Mouse (Mus musculus): ENCODE data around the gene Dab1. TPM values are rescaled to one million over a fixed set of nuclear protein-coding genes. Genes with fewer than 3 reads are reported as not detected.

Gene Dab1
- polyA plus RNA-seq, 1 experiment = 35.8 TPM

- WGBS = 95% methylated on average over 10 of the region's 10 CpGs
- Histone ChIP-seq H3K4me3 (replicated peaks; ENCODE audit: insufficient read depth, low read depth, low read length) (no peak overlapping the region), H3K27ac (ENCODE audit: insufficient read depth, low read length) (no peak overlapping the region), H3K27me3 (ENCODE audit: control insufficient read depth, insufficient read depth, low read length) (no peaks in the 10 kb centered on the region), H3K4me1 (ENCODE audit: control insufficient read depth, insufficient read depth, low read length) (no peaks in the 10 kb centered on the region)
- TF ChIP-seq POLR2A (IDR thresholded peaks at IDR 0.05; ENCODE audit: borderline replicate concordance, insufficient read depth, low read length) = no peak
- TF ChIP-seq CTCF (IDR thresholded peaks at IDR 0.05; ENCODE audit: borderline replicate concordance, insufficient read depth, low read depth, low read length) = no peak
- no peak for DNase-seq
Observed at GRCm38 (mm10) chr4:104666831-104667551, 1047.8 kb downstream of the Dab1 start.

- H3K4me3 ChIP-seq (replicated peaks; ENCODE audit: insufficient read depth, low read depth, low read length) = no peak overlapping the region
- H3K27me3 ChIP-seq (ENCODE audit: control insufficient read depth, insufficient read depth, low read length) = no peaks in the 10 kb centered on the region
- H3K4me1 ChIP-seq (ENCODE audit: control insufficient read depth, insufficient read depth, low read length) = no peaks in the 10 kb centered on the region
- no peak overlapping the region for H3K27ac ChIP-seq (ENCODE audit: insufficient read depth, low read length)
- 85% methylated on average over 6 of the region's 6 CpGs for WGBS
- TF ChIP-seq POLR2A (IDR thresholded peaks at IDR 0.05; ENCODE audit: borderline replicate concordance, insufficient read depth, low read length) = no peak
- no peak for TF ChIP-seq CTCF (IDR thresholded peaks at IDR 0.05; ENCODE audit: borderline replicate concordance, insufficient read depth, low read depth, low read length)
- DNase-seq = no peak
Observed at GRCm38 (mm10) chr4:104668061-104668460, 1048.9 kb downstream of the Dab1 start.

- Histone ChIP-seq H3K27ac (ENCODE audit: insufficient read depth, low read length) (no peak overlapping the region), H3K4me3 (replicated peaks; ENCODE audit: insufficient read depth, low read depth, low read length) (no peak overlapping the region), H3K4me1 (ENCODE audit: control insufficient read depth, insufficient read depth, low read length) (0 out of 2 replicates have a peak, but pooled peaks cover 2% of the 10 kb centered on the region), H3K27me3 (ENCODE audit: control insufficient read depth, insufficient read depth, low read length) (no peaks in the 10 kb centered on the region)
- TF ChIP-seq CTCF (IDR thresholded peaks at IDR 0.05; ENCODE audit: borderline replicate concordance, insufficient read depth, low read depth, low read length) = no peak
- TF ChIP-seq POLR2A (IDR thresholded peaks at IDR 0.05; ENCODE audit: borderline replicate concordance, insufficient read depth, low read length) = no peak
- no peak for DNase-seq
- WGBS = 94% methylated on average over 3 of the region's 3 CpGs
Observed at GRCm38 (mm10) chr4:104669406-104669805, 1050.2 kb downstream of the Dab1 start.

- DNase-seq = peak in 1 of 2 experiments; percentile 33
- Histone ChIP-seq H3K27ac (ENCODE audit: insufficient read depth, low read length) (no peak overlapping the region), H3K27me3 (ENCODE audit: control insufficient read depth, insufficient read depth, low read length) (no peaks in the 10 kb centered on the region), H3K4me1 (ENCODE audit: control insufficient read depth, insufficient read depth, low read length) (0 out of 2 replicates have a peak, but pooled peaks cover 5% of the 10 kb centered on the region), H3K4me3 (replicated peaks; ENCODE audit: insufficient read depth, low read depth, low read length) (no peak overlapping the region)
- TF ChIP-seq POLR2A (IDR thresholded peaks at IDR 0.05; ENCODE audit: borderline replicate concordance, insufficient read depth, low read length) (no peak), CTCF (IDR thresholded peaks at IDR 0.05; ENCODE audit: borderline replicate concordance, insufficient read depth, low read depth, low read length) (no peak)
Observed at GRCm38 (mm10) chr4:104670741-104671140, 1051.6 kb downstream of the Dab1 start.

GRCm38 (mm10) chr4:104673317-104673716 is 1054.2 kb downstream of the Dab1 start:
- Histone ChIP-seq H3K27me3 (ENCODE audit: control insufficient read depth, insufficient read depth, low read length) (no peaks in the 10 kb centered on the region), H3K27ac (ENCODE audit: insufficient read depth, low read length) (no peak overlapping the region), H3K4me1 (ENCODE audit: control insufficient read depth, insufficient read depth, low read length) (0 out of 2 replicates have a peak, but pooled peaks cover 5% of the 10 kb centered on the region), H3K4me3 (replicated peaks; ENCODE audit: insufficient read depth, low read depth, low read length) (no peak overlapping the region)
- no peak for DNase-seq
- TF ChIP-seq POLR2A (IDR thresholded peaks at IDR 0.05; ENCODE audit: borderline replicate concordance, insufficient read depth, low read length) (no peak), CTCF (IDR thresholded peaks at IDR 0.05; ENCODE audit: borderline replicate concordance, insufficient read depth, low read depth, low read length) (no peak)
- 53% methylated on average over 3 of the region's 3 CpGs for WGBS

- DNase-seq = no peak
- H3K27me3 ChIP-seq (ENCODE audit: control insufficient read depth, insufficient read depth, low read length) = no peaks in the 10 kb centered on the region
- 85% methylated on average over 5 of the region's 5 CpGs for WGBS
- H3K4me3 ChIP-seq (replicated peaks; ENCODE audit: insufficient read depth, low read depth, low read length) = no peak overlapping the region
- TF ChIP-seq POLR2A (IDR thresholded peaks at IDR 0.05; ENCODE audit: borderline replicate concordance, insufficient read depth, low read length) (no peak), CTCF (IDR thresholded peaks at IDR 0.05; ENCODE audit: borderline replicate concordance, insufficient read depth, low read depth, low read length) (no peak)
- H3K27ac ChIP-seq (ENCODE audit: insufficient read depth, low read length) = no peak overlapping the region
- H3K4me1 ChIP-seq (ENCODE audit: control insufficient read depth, insufficient read depth, low read length) = 0 out of 2 replicates have a peak, but pooled peaks cover 5% of the 10 kb centered on the region
Observed at GRCm38 (mm10) chr4:104674706-104675105, 1055.5 kb downstream of the Dab1 start.

- 81% methylated on average over 7 of the region's 7 CpGs for WGBS
- H3K27me3 ChIP-seq (ENCODE audit: control insufficient read depth, insufficient read depth, low read length) = no peaks in the 10 kb centered on the region
- H3K4me1 ChIP-seq (ENCODE audit: control insufficient read depth, insufficient read depth, low read length) = 0 out of 2 replicates have a peak, but pooled peaks cover 4% of the 10 kb centered on the region
- H3K4me3 ChIP-seq (replicated peaks; ENCODE audit: insufficient read depth, low read depth, low read length) = no peak overlapping the region
- H3K27ac ChIP-seq (ENCODE audit: insufficient read depth, low read length) = no peak overlapping the region
- no peak for DNase-seq
- TF ChIP-seq CTCF (IDR thresholded peaks at IDR 0.05; ENCODE audit: borderline replicate concordance, insufficient read depth, low read depth, low read length) (no peak), POLR2A (IDR thresholded peaks at IDR 0.05; ENCODE audit: borderline replicate concordance, insufficient read depth, low read length) (no peak)
Observed at GRCm38 (mm10) chr4:104678234-104678633, 1059.1 kb downstream of the Dab1 start.

- WGBS = 93% methylated on average over 4 of the region's 4 CpGs
- TF ChIP-seq CTCF (IDR thresholded peaks at IDR 0.05; ENCODE audit: borderline replicate concordance, insufficient read depth, low read depth, low read length) (no peak), POLR2A (IDR thresholded peaks at IDR 0.05; ENCODE audit: borderline replicate concordance, insufficient read depth, low read length) (no peak)
- no peaks in the 10 kb centered on the region for H3K4me1 ChIP-seq (ENCODE audit: control insufficient read depth, insufficient read depth, low read length)
- no peak overlapping the region for H3K27ac ChIP-seq (ENCODE audit: insufficient read depth, low read length)
- no peak for DNase-seq
- H3K27me3 ChIP-seq (ENCODE audit: control insufficient read depth, insufficient read depth, low read length) = no peaks in the 10 kb centered on the region
- no peak overlapping the region for H3K4me3 ChIP-seq (replicated peaks; ENCODE audit: insufficient read depth, low read depth, low read length)
Observed at GRCm38 (mm10) chr4:104680475-104680874, 1061.3 kb downstream of the Dab1 start.
